Mouse (Mus musculus): Measurements from ENCODE around the gene Olfr1441. TPM values are rescaled to one million over a fixed set of nuclear protein-coding genes. Genes with fewer than 3 reads are reported as not detected.

Gene Olfr1441
- total and polyA plus RNA-seq, 3 experiments, result not detected

- Histone ChIP-seq H3K4me1 (ENCODE audit: control insufficient read depth, insufficient read depth, low read length) (no peaks in the 10 kb centered on the region), H3K79me2 (replicated peaks; ENCODE audit: control insufficient read depth, insufficient read depth, low read length) (no peaks in the 10 kb centered on the region), H3K4me3 (no peak overlapping the region), H3K9ac (ENCODE audit: low read depth, low read length) (no peak overlapping the region), H3K27me3 (ENCODE audit: control insufficient read depth, insufficient read depth, low read length) (no peaks in the 10 kb centered on the region), H3K36me3 (ENCODE audit: control insufficient read depth, insufficient read depth, low read length) (no peaks in the 10 kb centered on the region), H3K27ac (peak overlapping the region; percentile 19)
- TF ChIP-seq POLR2A (IDR thresholded peaks at IDR 0.05; ENCODE audit: insufficient read depth, low read depth, low read length) (no peak), EP300 (IDR thresholded peaks at IDR 0.05; ENCODE audit: insufficient read depth, low read depth, low read length) (no peak), CTCF (IDR thresholded peaks at IDR 0.05) (no peak)
- WGBS, result 75% methylated on average over 5 of the region's 5 CpGs
- intact Hi-C loops (cut with DNase I), result no loop called here
- DNase-seq, result no peak
Observed at GRCm38 (mm10) chr19:12464127-12464526, 46.9 kb downstream of the Olfr1441 start.

- Histone ChIP-seq H3K79me2 (replicated peaks; ENCODE audit: control insufficient read depth, insufficient read depth, low read length) (no peaks in the 10 kb centered on the region), H3K36me3 (ENCODE audit: control insufficient read depth, insufficient read depth, low read length) (no peaks in the 10 kb centered on the region), H3K9ac (ENCODE audit: low read depth, low read length) (no peak overlapping the region), H3K4me3 (no peak overlapping the region), H3K27me3 (ENCODE audit: control insufficient read depth, insufficient read depth, low read length) (no peaks in the 10 kb centered on the region), H3K4me1 (ENCODE audit: control insufficient read depth, insufficient read depth, low read length) (no peaks in the 10 kb centered on the region), H3K27ac (peak overlapping the region; percentile 19)
- WGBS, result 63% methylated on average over 4 of the region's 4 CpGs
- intact Hi-C loops (cut with DNase I), result loop anchor here (5.0 kb wide), 2 partner anchors 32 to 38 kb away; partner anchors contain the start of gene Dtx4
- no peak for TF ChIP-seq CTCF (IDR thresholded peaks at IDR 0.05)
- DNase-seq, result no peak
Observed at GRCm38 (mm10) chr19:12464674-12465073, 47.4 kb downstream of the Olfr1441 start.

GRCm38 (mm10) chr19:12465530-12466144, 48.4 kb downstream of the Olfr1441 start:
- Histone ChIP-seq H3K36me3 (ENCODE audit: control insufficient read depth, insufficient read depth, low read length) (no peaks in the 10 kb centered on the region), H3K9ac (ENCODE audit: low read depth, low read length) (no peak overlapping the region), H3K4me3 (no peak overlapping the region), H3K27me3 (ENCODE audit: control insufficient read depth, insufficient read depth, low read length) (no peaks in the 10 kb centered on the region), H3K79me2 (replicated peaks; ENCODE audit: control insufficient read depth, insufficient read depth, low read length) (no peaks in the 10 kb centered on the region), H3K4me1 (ENCODE audit: control insufficient read depth, insufficient read depth, low read length) (no peaks in the 10 kb centered on the region), H3K27ac (no peak overlapping the region)
- 89% methylated on average over 10 of the region's 10 CpGs for WGBS
- intact Hi-C loops (cut with DNase I), result loop anchor here (2.0 to 5.0 kb wide), 4 partner anchors 33 to 355 kb away; partner anchors contain the start of gene Dtx4
- DNase-seq, result no peak
- no peak for TF ChIP-seq CTCF (IDR thresholded peaks at IDR 0.05)
- no peak for TF ChIP-seq POLR2A (IDR thresholded peaks at IDR 0.05; ENCODE audit: insufficient read depth, low read depth, low read length)
- TF ChIP-seq EP300 (IDR thresholded peaks at IDR 0.05; ENCODE audit: insufficient read depth, low read depth, low read length), result no peak

- Histone ChIP-seq H3K36me3 (ENCODE audit: control insufficient read depth, insufficient read depth, low read length) (no peaks in the 10 kb centered on the region), H3K4me1 (ENCODE audit: control insufficient read depth, insufficient read depth, low read length) (no peaks in the 10 kb centered on the region), H3K4me3 (no peak overlapping the region), H3K9ac (ENCODE audit: low read depth, low read length) (no peak overlapping the region), H3K79me2 (replicated peaks; ENCODE audit: control insufficient read depth, insufficient read depth, low read length) (no peaks in the 10 kb centered on the region), H3K27me3 (ENCODE audit: control insufficient read depth, insufficient read depth, low read length) (no peaks in the 10 kb centered on the region), H3K27ac (no peak overlapping the region)
- intact Hi-C loops (cut with DNase I), result loop anchor here (2.0 to 5.0 kb wide), 4 partner anchors 34 to 355 kb away; partner anchors contain the start of gene Dtx4
- 17% methylated on average over 7 of the region's 7 CpGs for WGBS
- 0 out of 2 replicates have a peak, but pooled peaks have one; percentile 20 for TF ChIP-seq POLR2A (IDR thresholded peaks at IDR 0.05; ENCODE audit: insufficient read depth, low read depth, low read length)
- peak; percentile 91 for TF ChIP-seq EP300 (IDR thresholded peaks at IDR 0.05; ENCODE audit: insufficient read depth, low read depth, low read length)
- peak; percentile 88 for TF ChIP-seq CTCF (IDR thresholded peaks at IDR 0.05)
- DNase-seq, result peak; percentile 68 to 73
Observed at GRCm38 (mm10) chr19:12466204-12466603, 49.0 kb downstream of the Olfr1441 start.

- WGBS, result 69% methylated on average over 5 of the region's 5 CpGs
- H3K4me1 ChIP-seq (ENCODE audit: control insufficient read depth, insufficient read depth, low read length), result no peaks in the 10 kb centered on the region; the same call in 1 of the 2 replicates
- TF ChIP-seq EP300 (IDR thresholded peaks at IDR 0.05; ENCODE audit: insufficient read depth, low read depth, low read length) (no peak), CTCF (IDR thresholded peaks at IDR 0.05) (peak; percentile 58)
- DNase-seq, result no peak
- no peaks in the 10 kb centered on the region for H3K27me3 ChIP-seq (ENCODE audit: control insufficient read depth, insufficient read depth, low read length)
- no peaks in the 10 kb centered on the region for H3K36me3 ChIP-seq (ENCODE audit: control insufficient read depth, insufficient read depth, low read length)
- H3K4me3 ChIP-seq, result no peak overlapping the region
- H3K79me2 ChIP-seq (replicated peaks; ENCODE audit: control insufficient read depth, insufficient read depth, low read length), result no peaks in the 10 kb centered on the region
- intact Hi-C loops (cut with DNase I), result loop anchor here (2.0 to 5.0 kb wide), 4 partner anchors 35 to 353 kb away; partner anchors contain the start of gene Dtx4
- H3K27ac ChIP-seq, result no peak overlapping the region
- H3K9ac ChIP-seq (ENCODE audit: low read depth, low read length), result no peak overlapping the region
Observed at GRCm38 (mm10) chr19:12467436-12467835, 50.2 kb downstream of the Olfr1441 start.

GRCm38 (mm10) chr19:12471866-12472265, 54.6 kb downstream of the Olfr1441 start:
- no peak for TF ChIP-seq EP300 (IDR thresholded peaks at IDR 0.05; ENCODE audit: insufficient read depth, low read depth, low read length)
- TF ChIP-seq CTCF (IDR thresholded peaks at IDR 0.05), result no peak
- no peak for TF ChIP-seq POLR2A (IDR thresholded peaks at IDR 0.05; ENCODE audit: insufficient read depth, low read depth, low read length)
- intact Hi-C loops (cut with DNase I), result no loop called here
- WGBS, result 26% methylated on average over 3 of the region's 3 CpGs
- Histone ChIP-seq H3K4me3 (no peak overlapping the region), H3K4me1 (ENCODE audit: control insufficient read depth, insufficient read depth, low read length) (peaks cover 3% of the 10 kb centered on the region), H3K9ac (ENCODE audit: low read depth, low read length) (no peak overlapping the region), H3K36me3 (ENCODE audit: control insufficient read depth, insufficient read depth, low read length) (no peaks in the 10 kb centered on the region), H3K79me2 (replicated peaks; ENCODE audit: control insufficient read depth, insufficient read depth, low read length) (no peaks in the 10 kb centered on the region), H3K27ac (no peak overlapping the region), H3K27me3 (ENCODE audit: control insufficient read depth, insufficient read depth, low read length) (no peaks in the 10 kb centered on the region)
- no peak for DNase-seq

Data from heart, adult 2 months (tissue).